Mouse (Mus musculus) heart, embryonic 10.5 days (tissue): ENCODE data around the gene Bsdc1. TPM values are rescaled to one million over a fixed set of nuclear protein-coding genes. Genes with fewer than 3 reads are reported as not detected.
A peak's percentile ranks its signal among the peaks of the same experiment; 100 is the strongest.

Source experiments
- DNase-seq: peaks from one replicate; pipeline ENCODE4 v3.0.0-alpha.2; 2017; ENCODE audit warnings: low spot score
- H3K27ac ChIP-seq: fragments of 300-500 bp; sonication (generic); 2 replicates; pipeline ENCODE4 v1.5.1; 2016; ENCODE audit warnings: mild to moderate bottlenecking
- H3K27me3 ChIP-seq: fragments of 300-500 bp; sonication (generic); 2 replicates; pipeline ENCODE4 v1.6.1; 2016; ENCODE audit warnings: mild to moderate bottlenecking; ENCODE audit not compliant: poor library complexity, insufficient read depth, severe bottlenecking
- H3K36me3 ChIP-seq: fragments of 300-500 bp; sonication (generic); 2 replicates; pipeline ENCODE4 v1.6.1; 2016; ENCODE audit warnings: mild to moderate bottlenecking, moderate library complexity
- H3K4me1 ChIP-seq: fragments of 300-500 bp; sonication (generic); 2 replicates; pipeline ENCODE4 v1.6.1; 2016; ENCODE audit warnings: mild to moderate bottlenecking
- H3K4me3 ChIP-seq: fragments of 300-500 bp; sonication (generic); 2 replicates; pipeline ENCODE4 v1.5.1; 2016; ENCODE audit warnings: mild to moderate bottlenecking, moderate library complexity
- H3K9me3 ChIP-seq: fragments of 300-500 bp; sonication (generic); 2 replicates; pipeline ENCODE4 v1.6.1; 2016; ENCODE audit warnings: mild to moderate bottlenecking, moderate library complexity
- WGBS: fragments of 180-500 bp; shearing (Covaris S2); methylation state at CpG from one replicate; pipeline ENCODE4 v1.1.7; 2016; 5-methylcytosine and 5-hydroxymethylcytosine counted together
- polyA plus RNA-seq: library from polyadenylated mRNA; unstranded; fragments of >200 nt; fragmentation: Nextera tagmentation; extraction: Ambion mirVana; gene quantifications from 2 replicates; pipeline ENCODE4 v1.2.1, GENCODE M21; 2016

Gene Bsdc1
- polyA plus RNA-seq = 22.4 and 22.9 TPM in 2 replicates

GRCm38 (mm10) chr4:129461183-129461960 lies at the start of gene Bsdc1:
Bsdc1 (plus strand) TSS chr4:129461581.
- under 1% methylated on average over 46 of the region's 46 CpGs for WGBS
- H3K4me3 ChIP-seq = peak within 1 kb of the TSS; percentile 75
- H3K4me1 ChIP-seq = peaks cover 13% of the 10 kb centered on the region
- DNase-seq = peak; percentile 100
- H3K36me3 ChIP-seq = peaks cover 24% of the 10 kb centered on the region
- H3K27ac ChIP-seq = peak within 1 kb of the TSS; percentile 90
- no peaks in the 10 kb centered on the region for H3K9me3 ChIP-seq
- no peaks in the 10 kb centered on the region for H3K27me3 ChIP-seq

- 84% methylated on average over 5 of the region's 5 CpGs for WGBS
- H3K4me3 ChIP-seq = no peak overlapping the region
- no peak for DNase-seq
- no peaks in the 10 kb centered on the region for H3K36me3 ChIP-seq
- H3K9me3 ChIP-seq = no peaks in the 10 kb centered on the region
- H3K27ac ChIP-seq = no peak overlapping the region
- H3K27me3 ChIP-seq = no peaks in the 10 kb centered on the region
- H3K4me1 ChIP-seq = peaks cover 8% of the 10 kb centered on the region
These were observed 45.5 kb upstream of the Bsdc1 start for GRCm38 (mm10) chr4:129415892-129416291.

GRCm38 (mm10) chr4:129416478-129416877 lies 44.9 kb upstream of the Bsdc1 start:
- H3K9me3 ChIP-seq = no peaks in the 10 kb centered on the region
- peak overlapping the region; percentile 52; the same call in 1 of the 2 replicates for H3K27ac ChIP-seq
- no peak for DNase-seq
- H3K4me1 ChIP-seq = peaks cover 8% of the 10 kb centered on the region
- no peaks in the 10 kb centered on the region for H3K27me3 ChIP-seq
- WGBS = 12% methylated on average over 5 of the region's 5 CpGs
- no peak overlapping the region for H3K4me3 ChIP-seq
- H3K36me3 ChIP-seq = no peaks in the 10 kb centered on the region

DNA sequence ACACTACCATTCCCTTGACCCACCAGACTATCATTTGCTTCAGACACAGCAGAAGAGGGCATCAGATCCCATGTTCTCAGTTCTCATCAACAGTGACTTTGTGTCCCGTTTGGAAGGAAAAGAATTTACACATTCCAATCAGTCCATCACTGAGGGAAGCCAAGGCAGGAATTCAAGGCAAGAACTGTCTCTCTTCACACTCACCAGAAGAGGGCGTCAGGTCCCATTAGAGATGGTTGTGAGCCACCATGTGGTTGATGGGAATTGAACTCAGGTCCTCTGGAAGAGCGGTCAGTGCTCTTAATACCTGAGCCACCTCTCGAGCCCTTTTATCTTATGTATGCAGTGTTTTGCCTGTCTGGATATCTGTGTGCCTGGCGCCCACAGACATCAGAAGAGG lies 43.1 kb upstream of the Bsdc1 start:
- H3K4me1 ChIP-seq = peaks cover 8% of the 10 kb centered on the region
- no peak overlapping the region for H3K27ac ChIP-seq
- H3K36me3 ChIP-seq = no peaks in the 10 kb centered on the region
- no peak for DNase-seq
- no peaks in the 10 kb centered on the region for H3K27me3 ChIP-seq
- WGBS = 65% methylated on average over 5 of the region's 5 CpGs
- no peaks in the 10 kb centered on the region for H3K9me3 ChIP-seq
- H3K4me3 ChIP-seq = no peak overlapping the region

DNA sequence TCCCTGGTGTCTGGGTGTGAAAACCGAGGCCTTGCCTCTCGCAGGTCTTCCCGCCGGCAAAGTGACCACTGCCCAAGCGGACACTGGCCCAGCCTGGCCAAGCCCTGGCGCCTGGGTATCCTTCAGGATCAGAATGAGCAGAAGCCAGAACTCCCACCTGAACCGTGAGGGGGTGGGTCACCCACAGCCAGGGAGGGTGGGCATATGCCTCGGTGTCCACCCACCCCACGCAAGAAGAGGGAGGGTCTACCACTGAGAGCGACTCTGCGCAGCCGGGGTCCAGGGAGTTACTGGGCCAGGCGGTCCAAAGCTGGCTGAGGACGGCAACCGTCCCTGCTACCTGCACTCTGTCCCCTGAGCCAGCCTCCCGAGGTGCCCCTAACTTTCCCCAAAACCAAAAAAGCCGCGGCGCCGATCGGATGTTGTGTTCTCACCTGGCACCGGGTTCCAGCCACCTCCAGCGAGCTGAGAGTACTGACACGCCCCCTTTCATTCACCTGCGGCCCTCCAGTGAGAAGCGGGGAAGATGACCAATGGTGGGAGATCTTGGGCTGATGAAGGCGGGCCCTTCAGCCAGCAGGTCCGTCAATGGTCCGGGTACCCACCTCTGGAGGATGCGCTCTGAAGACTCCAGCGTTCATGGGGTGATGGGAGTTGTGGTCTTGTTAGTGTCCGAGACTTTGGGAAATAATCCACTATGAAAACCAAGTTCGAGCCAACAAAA lies 20.9 kb upstream of the Bsdc1 start, which contains the start of gene Zbtb8b:
Zbtb8b (minus strand) TSS at position 514 of the 724 bp plus-strand sequence.
- H3K36me3 ChIP-seq = no peaks in the 10 kb centered on the region
- peaks cover 13% of the 10 kb centered on the region for H3K4me1 ChIP-seq
- WGBS = 3% methylated on average over 33 of the region's 33 CpGs
- DNase-seq = peak; percentile 83
- peaks cover 42% of the 10 kb centered on the region for H3K27me3 ChIP-seq
- H3K9me3 ChIP-seq = no peaks in the 10 kb centered on the region
- H3K4me3 ChIP-seq = peak within 1 kb of the TSS; percentile 60
- no peak within 1 kb of the TSS for H3K27ac ChIP-seq

- peaks cover 13% of the 10 kb centered on the region for H3K4me1 ChIP-seq
- H3K27ac ChIP-seq = no peak overlapping the region
- no peaks in the 10 kb centered on the region for H3K36me3 ChIP-seq
- peak overlapping the region; percentile 60 for H3K4me3 ChIP-seq
- peaks cover 42% of the 10 kb centered on the region for H3K27me3 ChIP-seq
- no peaks in the 10 kb centered on the region for H3K9me3 ChIP-seq
- no peak for DNase-seq
- WGBS = 41% methylated on average over 6 of the region's 6 CpGs
These were observed 20.2 kb upstream of the Bsdc1 start for GRCm38 (mm10) chr4:129441145-129441544.

DNA sequence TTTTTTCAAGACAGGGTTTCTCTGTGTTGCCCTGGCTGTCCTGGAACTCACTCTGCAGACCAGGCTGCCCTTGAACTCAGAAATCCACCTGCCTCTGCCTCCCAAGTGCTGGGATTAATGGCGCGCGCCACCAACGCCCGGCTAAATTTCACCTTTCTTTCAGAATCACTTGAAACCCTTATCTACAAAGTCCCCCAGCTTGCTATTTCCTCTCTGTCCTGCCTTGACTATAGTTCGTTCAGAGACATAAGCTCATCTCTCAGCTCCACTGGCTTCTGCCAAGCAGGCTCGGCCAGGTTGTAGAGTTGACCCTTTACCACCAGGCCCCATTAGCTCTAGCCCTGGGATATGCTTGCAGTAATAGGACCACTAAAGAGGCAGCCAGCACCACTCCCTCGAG lies 14.0 kb upstream of the Bsdc1 start:
- Histone ChIP-seq H3K27me3 (peaks cover 9% of the 10 kb centered on the region; the same call in 1 of the 2 replicates), H3K4me3 (no peak overlapping the region), H3K4me1 (peaks cover 21% of the 10 kb centered on the region), H3K9me3 (no peaks in the 10 kb centered on the region), H3K36me3 (no peaks in the 10 kb centered on the region), H3K27ac (0 out of 2 replicates have a peak overlapping the region, but pooled peaks have one; percentile 18)
- DNase-seq = no peak
- WGBS = 70% methylated on average over 8 of the region's 8 CpGs

- Histone ChIP-seq H3K4me1 (peaks cover 21% of the 10 kb centered on the region), H3K9me3 (no peaks in the 10 kb centered on the region), H3K27me3 (peaks cover 3% of the 10 kb centered on the region; the same call in 1 of the 2 replicates), H3K27ac (peak overlapping the region; percentile 18; the same call in 1 of the 2 replicates), H3K4me3 (no peak overlapping the region), H3K36me3 (no peaks in the 10 kb centered on the region)
- 67% methylated on average over 11 of the region's 11 CpGs for WGBS
- no peak for DNase-seq
These were observed 13.4 kb upstream of the Bsdc1 start for GRCm38 (mm10) chr4:129447778-129448563.

DNA sequence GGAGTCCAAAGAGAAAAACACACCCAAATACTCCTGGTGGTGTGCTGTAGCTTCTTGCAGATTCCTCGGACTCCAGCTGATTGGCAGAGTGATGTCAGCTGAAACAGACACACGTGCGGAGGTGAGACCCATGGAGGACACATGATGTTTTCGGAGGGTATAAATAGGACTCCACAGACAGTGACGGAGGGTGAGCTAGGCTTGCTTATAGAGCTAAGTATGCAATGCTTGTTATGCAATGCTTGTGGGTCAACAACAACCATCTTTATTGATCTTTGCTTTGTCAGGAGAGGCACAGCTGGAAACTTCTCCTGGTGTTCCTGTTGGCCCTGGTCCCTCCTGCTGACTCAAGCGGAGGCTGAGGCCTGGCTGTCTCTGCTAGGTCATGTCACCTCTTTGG lies 12.7 kb upstream of the Bsdc1 start:
- Histone ChIP-seq H3K27ac (no peak overlapping the region), H3K36me3 (no peaks in the 10 kb centered on the region), H3K4me3 (no peak overlapping the region), H3K9me3 (no peaks in the 10 kb centered on the region), H3K27me3 (no peaks in the 10 kb centered on the region), H3K4me1 (peaks cover 21% of the 10 kb centered on the region)
- no peak for DNase-seq
- 80% methylated on average over 6 of the region's 6 CpGs for WGBS

DNA sequence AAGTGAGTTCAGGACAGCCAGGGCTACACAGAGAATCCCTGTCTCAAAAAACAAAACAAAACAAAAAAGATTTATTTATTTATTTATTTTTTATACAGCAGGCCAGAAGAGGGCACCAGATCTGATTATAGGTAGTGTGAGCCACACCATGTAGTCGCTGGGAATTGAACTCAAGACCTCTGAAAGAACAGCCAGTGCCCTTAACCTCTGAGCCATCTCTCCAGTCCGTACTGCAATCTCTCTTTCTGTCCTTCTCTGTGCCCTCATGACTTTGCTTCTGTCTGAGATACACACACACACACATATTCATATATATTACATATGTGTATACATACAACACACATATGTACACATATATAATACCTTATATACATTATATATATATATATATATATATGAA lies 10.5 kb upstream of the Bsdc1 start:
- H3K27me3 ChIP-seq = no peaks in the 10 kb centered on the region
- DNase-seq = no peak
- WGBS = 71% methylated on average over 2 of the region's 2 CpGs
- no peaks in the 10 kb centered on the region for H3K9me3 ChIP-seq
- no peak overlapping the region for H3K4me3 ChIP-seq
- no peak overlapping the region for H3K27ac ChIP-seq
- H3K4me1 ChIP-seq = peaks cover 15% of the 10 kb centered on the region
- H3K36me3 ChIP-seq = no peaks in the 10 kb centered on the region

DNA sequence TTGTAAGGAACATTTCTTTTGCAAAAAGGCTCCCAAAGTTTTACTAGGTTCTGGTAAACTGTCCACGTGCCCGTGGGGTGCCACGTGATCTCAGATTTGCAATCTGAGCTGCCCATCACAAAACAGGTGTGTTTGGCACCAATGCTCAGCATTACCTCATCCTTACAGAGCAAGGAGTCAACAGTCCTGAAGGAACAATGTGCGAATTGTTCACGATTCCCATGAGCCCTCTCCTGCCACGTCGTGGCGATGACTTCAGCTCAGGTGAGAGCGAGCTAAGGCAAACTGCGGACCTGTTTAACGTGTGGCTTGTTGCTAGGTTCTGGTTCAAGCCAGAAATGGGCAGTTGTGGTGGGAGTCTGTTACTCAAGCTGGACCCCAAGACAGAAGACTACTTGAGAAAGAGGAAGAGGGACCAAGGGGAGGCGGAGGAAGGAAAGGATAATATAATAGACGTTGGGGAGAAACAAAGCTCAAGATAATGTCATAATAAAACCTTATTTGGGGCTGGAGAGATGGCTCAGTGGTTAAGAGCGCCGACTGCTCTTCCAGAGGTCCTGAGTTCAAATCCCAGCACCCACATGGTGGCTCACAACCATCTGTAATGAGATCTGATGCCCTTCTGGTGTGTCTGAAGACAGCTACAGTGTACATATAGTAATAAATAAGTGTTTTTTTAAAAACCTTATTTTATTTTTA lies 9.8 kb upstream of the Bsdc1 start:
- WGBS = 83% methylated on average over 15 of the region's 15 CpGs
- Histone ChIP-seq H3K27me3 (no peaks in the 10 kb centered on the region), H3K4me3 (no peak overlapping the region), H3K4me1 (peaks cover 10% of the 10 kb centered on the region), H3K9me3 (no peaks in the 10 kb centered on the region), H3K36me3 (no peaks in the 10 kb centered on the region), H3K27ac (no peak overlapping the region)
- no peak for DNase-seq

- Histone ChIP-seq H3K4me3 (no peak overlapping the region), H3K9me3 (no peaks in the 10 kb centered on the region), H3K4me1 (no peaks in the 10 kb centered on the region), H3K36me3 (no peaks in the 10 kb centered on the region), H3K27me3 (no peaks in the 10 kb centered on the region), H3K27ac (no peak overlapping the region)
- WGBS = 7% methylated on average over 5 of the region's 5 CpGs
- DNase-seq = peak; percentile 83
These were observed 6.1 kb upstream of the Bsdc1 start for GRCm38 (mm10) chr4:129455265-129455664.
